Mouse (Mus musculus) splenic B cell, adult 2 months (primary cell): ENCODE results near the gene Ddit4.

Source experiments
- DNase-seq: peaks from one replicate; pipeline ENCODE4 v3.0.0-alpha.2; 2011; ENCODE audit warnings: low read depth, low spot score
- H3K27me3 ChIP-seq: 2 replicates; pipeline ENCODE4 v1.6.1; 2012; ENCODE audit warnings: mild to moderate bottlenecking, low read length, moderate library complexity, mixed read lengths; ENCODE audit not compliant: control insufficient read depth, poor library complexity, insufficient read depth, severe bottlenecking
- H3K36me3 ChIP-seq: 2 replicates; pipeline ENCODE4 v1.6.1; 2012; ENCODE audit warnings: mild to moderate bottlenecking, low read length, moderate library complexity, mixed read lengths; ENCODE audit not compliant: control insufficient read depth, poor library complexity, insufficient read depth, severe bottlenecking

Gene Ddit4

GRCm38 (mm10) chr10:59948363-59949254 lies 3.0 kb downstream of the Ddit4 start:
- peaks cover 3% of the 10 kb centered on the region; the same call in 1 of the 2 replicates for H3K36me3 ChIP-seq
- no peaks in the 10 kb centered on the region for H3K27me3 ChIP-seq
- no peak for DNase-seq

DNA sequence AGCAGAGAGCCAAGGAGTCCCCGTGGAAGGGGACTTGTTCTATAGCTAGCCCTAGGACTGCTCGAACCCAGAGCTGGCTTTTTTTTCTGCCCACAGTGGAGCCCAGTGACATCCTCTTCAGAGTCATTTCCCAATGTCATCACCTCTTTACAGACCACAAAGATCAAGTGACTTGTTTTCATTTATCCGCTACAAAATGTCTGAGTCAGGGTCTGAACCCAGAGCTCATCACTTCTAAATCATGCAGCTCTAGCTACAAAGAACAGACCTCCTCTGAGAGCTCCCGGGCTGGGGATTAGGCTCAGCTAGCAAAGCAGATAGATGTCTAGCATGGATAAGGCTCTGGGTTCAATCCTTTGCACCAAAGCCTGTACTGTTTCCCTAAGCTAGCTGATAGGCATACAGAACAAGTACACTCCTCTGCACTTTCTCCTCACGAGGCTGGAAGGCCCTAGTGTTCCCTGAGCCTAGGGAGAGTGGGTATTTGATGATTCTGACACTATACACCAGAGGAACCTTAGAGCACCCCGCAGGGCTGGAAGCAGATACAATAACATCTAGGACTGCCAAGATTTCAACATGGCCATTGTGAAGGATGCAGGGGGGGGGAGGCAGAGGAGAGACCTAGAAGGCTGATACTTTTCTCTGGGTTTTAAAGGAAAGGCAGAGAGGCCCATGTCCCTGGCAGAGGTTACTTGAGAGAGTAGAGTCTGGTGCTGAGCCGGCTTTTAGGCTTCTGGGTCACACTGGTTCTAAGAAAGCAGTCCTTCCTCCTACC lies 4.1 kb downstream of the Ddit4 start:
- DNase-seq: no peak
- H3K27me3 ChIP-seq: no peaks in the 10 kb centered on the region
- H3K36me3 ChIP-seq: peaks cover 3% of the 10 kb centered on the region; the same call in 1 of the 2 replicates

GRCm38 (mm10) chr10:59946362-59946761 lies 5.3 kb downstream of the Ddit4 start:
- peaks cover 3% of the 10 kb centered on the region; the same call in 1 of the 2 replicates for H3K36me3 ChIP-seq
- H3K27me3 ChIP-seq: no peaks in the 10 kb centered on the region
- DNase-seq: no peak

DNA sequence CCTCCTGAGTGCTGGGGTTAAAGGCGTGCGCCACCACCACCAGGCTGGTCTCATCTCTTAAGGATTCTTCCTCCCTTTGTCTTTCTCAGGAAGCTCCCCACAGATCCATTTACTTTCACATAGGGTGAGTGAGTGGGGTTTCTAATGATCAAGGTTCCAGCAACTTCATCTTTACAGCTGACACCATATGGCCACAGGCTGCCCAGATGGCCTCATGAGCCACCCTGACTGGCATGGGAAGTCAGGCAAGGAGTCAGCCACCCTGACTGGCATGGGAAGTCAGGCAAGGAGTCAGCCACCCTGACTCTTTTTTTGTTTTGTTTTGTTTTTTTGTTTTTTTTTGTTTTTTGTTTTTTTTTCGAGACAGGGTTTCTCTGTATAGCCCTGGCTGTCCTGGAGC lies 6.2 kb downstream of the Ddit4 start:
- H3K27me3 ChIP-seq: no peaks in the 10 kb centered on the region
- no peak for DNase-seq
- H3K36me3 ChIP-seq: peaks cover 3% of the 10 kb centered on the region; the same call in 1 of the 2 replicates

GRCm38 (mm10) chr10:59943421-59943989 lies 8.1 kb downstream of the Ddit4 start:
- no peaks in the 10 kb centered on the region for H3K27me3 ChIP-seq
- no peak for DNase-seq
- no peaks in the 10 kb centered on the region for H3K36me3 ChIP-seq

DNA sequence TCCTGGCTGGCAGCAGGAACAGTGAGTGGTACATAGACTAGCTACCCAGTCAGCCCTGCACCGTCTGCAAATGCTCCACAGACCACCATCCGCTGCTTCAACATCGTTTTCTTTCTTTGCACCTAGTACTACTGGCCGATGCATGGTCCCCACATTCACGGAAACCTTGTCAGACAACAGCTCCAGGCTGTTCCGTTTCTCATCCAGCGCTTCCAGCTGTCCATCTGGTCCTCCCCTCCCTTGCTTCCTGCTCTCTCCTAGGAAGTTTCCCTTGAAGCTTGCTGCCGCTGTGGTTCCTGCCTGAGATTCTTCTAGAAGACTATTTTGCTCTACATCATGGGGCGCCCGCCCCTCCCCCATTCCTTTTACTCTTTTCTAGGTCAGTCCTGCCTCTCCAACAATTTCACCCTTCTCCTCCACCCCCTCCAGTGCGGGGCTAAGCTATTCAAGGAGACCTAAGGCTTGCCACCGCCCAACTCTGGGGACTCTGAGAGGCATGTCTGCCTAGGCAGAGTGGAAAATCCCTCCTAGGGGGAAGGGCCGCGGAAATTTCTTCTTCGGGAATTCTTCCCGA lies 8.7 kb downstream of the Ddit4 start:
- no peak for DNase-seq
- Histone ChIP-seq H3K36me3 (no peaks in the 10 kb centered on the region), H3K27me3 (no peaks in the 10 kb centered on the region)

- H3K27me3 ChIP-seq: no peaks in the 10 kb centered on the region
- DNase-seq: peak; percentile 37
- H3K36me3 ChIP-seq: no peaks in the 10 kb centered on the region
These were observed 9.3 kb downstream of the Ddit4 start for GRCm38 (mm10) chr10:59942281-59942846.

GRCm38 (mm10) chr10:59939081-59939480 lies 12.6 kb downstream of the Ddit4 start:
- Histone ChIP-seq H3K36me3 (no peaks in the 10 kb centered on the region), H3K27me3 (no peaks in the 10 kb centered on the region)
- peak; percentile 56 for DNase-seq

DNA sequence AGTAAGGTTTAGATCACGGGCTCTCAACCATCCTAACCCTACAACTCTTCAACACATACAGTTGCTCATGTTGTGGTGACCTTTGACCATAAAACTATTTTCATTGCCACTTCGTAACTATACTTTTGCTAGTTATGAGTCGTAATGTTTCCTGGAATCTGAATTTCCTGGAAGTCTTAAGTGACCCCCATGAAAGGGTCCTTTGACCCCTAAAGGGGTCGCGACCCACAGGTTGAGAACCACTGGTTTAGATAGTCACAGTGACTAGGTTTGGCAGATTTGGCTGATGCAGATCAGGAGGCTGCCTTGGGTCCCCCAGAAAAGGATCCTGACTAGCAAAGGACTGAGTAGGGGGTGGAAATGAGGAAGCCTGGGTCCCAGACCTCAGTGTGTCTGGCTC lies 13.0 kb downstream of the Ddit4 start:
- Histone ChIP-seq H3K27me3 (no peaks in the 10 kb centered on the region), H3K36me3 (no peaks in the 10 kb centered on the region)
- DNase-seq: no peak

- H3K36me3 ChIP-seq: no peaks in the 10 kb centered on the region
- H3K27me3 ChIP-seq: no peaks in the 10 kb centered on the region
- DNase-seq: peak; percentile 26
These were observed 15.4 kb downstream of the Ddit4 start for GRCm38 (mm10) chr10:59936058-59936856.

DNA sequence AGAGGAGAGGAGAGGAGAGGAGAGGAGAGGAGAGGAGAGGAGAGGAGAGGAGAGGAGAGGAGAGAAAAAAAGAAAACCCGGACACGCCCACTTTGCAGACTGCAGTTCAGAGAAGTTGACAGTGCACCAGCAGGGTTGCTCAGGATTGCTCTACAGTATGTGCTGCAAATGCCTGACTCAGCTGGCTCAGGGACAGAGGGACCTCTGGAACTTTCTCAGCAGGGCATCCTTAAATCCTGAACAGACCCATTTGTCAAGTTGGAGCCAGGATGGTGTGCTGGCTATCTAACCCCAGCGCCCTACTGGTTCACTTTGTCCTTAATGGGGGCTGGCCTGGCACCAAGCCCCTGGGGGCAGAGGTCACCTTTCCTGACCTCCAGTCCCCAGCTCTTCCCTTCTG lies 17.6 kb downstream of the Ddit4 start:
- H3K36me3 ChIP-seq: no peaks in the 10 kb centered on the region
- no peak for DNase-seq

GRCm38 (mm10) chr10:59932521-59932920 lies 19.1 kb downstream of the Ddit4 start:
- H3K27me3 ChIP-seq: no peaks in the 10 kb centered on the region
- DNase-seq: peak; percentile 71

More for the DNA sequence above, 17.6 kb downstream of the Ddit4 start:
- H3K27me3 ChIP-seq: no peaks in the 10 kb centered on the region

GRCm38 (mm10) chr10:59930996-59931395 lies 20.6 kb downstream of the Ddit4 start:
- Histone ChIP-seq H3K36me3 (no peaks in the 10 kb centered on the region), H3K27me3 (no peaks in the 10 kb centered on the region)
- DNase-seq: no peak

More at GRCm38 (mm10) chr10:59932521-59932920, 19.1 kb downstream of the Ddit4 start:
- no peaks in the 10 kb centered on the region for H3K36me3 ChIP-seq

DNA sequence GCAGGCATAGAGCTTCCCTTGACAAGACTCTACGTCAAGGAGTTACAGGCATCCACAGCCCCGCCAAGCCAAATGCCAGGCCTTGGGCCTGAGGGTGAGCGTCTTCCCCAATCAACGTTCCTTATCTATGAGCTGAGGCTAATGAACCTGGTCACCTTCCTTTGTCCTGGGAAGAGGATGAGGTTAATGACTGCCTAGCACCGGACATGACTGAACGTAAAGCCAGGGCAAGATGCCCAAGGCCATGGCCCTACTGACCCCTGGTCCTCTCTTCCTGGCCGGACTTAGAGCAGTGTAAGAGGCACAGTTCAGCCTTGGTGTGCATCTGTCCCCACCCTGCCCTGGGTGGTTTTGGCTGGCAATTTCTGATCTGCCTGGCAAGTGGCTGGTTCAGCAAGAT lies 22.4 kb downstream of the Ddit4 start:
- no peak for DNase-seq
- no peaks in the 10 kb centered on the region for H3K27me3 ChIP-seq

More for the DNA sequence above, 22.4 kb downstream of the Ddit4 start:
- H3K36me3 ChIP-seq: no peaks in the 10 kb centered on the region
